Mouse (Mus musculus) heart, embryonic 15.5 days (tissue): ENCODE data around the gene Cab39l. TPM values are rescaled to one million over a fixed set of nuclear protein-coding genes. Genes with fewer than 3 reads are reported as not detected.
"Not testable (repeated sequence)": the region's sequence is repeated elsewhere in the genome, so short reads cannot be mapped to it uniquely, and the experiment has no call there.

Experiments used
- ATAC-seq: fragments of 200-750 bp; cut with Nextera tagmentation; replicated peaks from 2 replicates; pipeline ENCODE4 v1.8.0; 2017; ENCODE audit warnings: low read depth, moderate TSS enrichment; ENCODE audit not compliant: insufficient number of reproducible peaks, insufficient read depth, low FRiP score
- H3K27ac ChIP-seq: fragments of 300-500 bp; sonication (generic); 2 replicates; pipeline ENCODE4 v1.5.1; 2015; ENCODE audit warnings: mild to moderate bottlenecking, inconsistent platforms
- H3K27me3 ChIP-seq: fragments of 300-500 bp; sonication (generic); 2 replicates; pipeline ENCODE4 v1.6.1; 2015; ENCODE audit warnings: inconsistent platforms
- H3K36me3 ChIP-seq: fragments of 300-500 bp; sonication (generic); 2 replicates; pipeline ENCODE4 v1.6.1; 2015; ENCODE audit warnings: mild to moderate bottlenecking, inconsistent platforms
- H3K4me1 ChIP-seq: fragments of 300-500 bp; sonication (generic); replicated peaks from 2 replicates; pipeline ENCODE4 v1.6.1; 2015; ENCODE audit warnings: inconsistent platforms
- H3K4me2 ChIP-seq: fragments of 300-500 bp; sonication (generic); 2 replicates; pipeline ENCODE4 v1.6.1; 2015; ENCODE audit warnings: inconsistent platforms, mild to moderate bottlenecking, moderate library complexity
- H3K4me3 ChIP-seq: fragments of 300-500 bp; sonication (generic); 2 replicates; pipeline ENCODE4 v1.5.1; 2015; ENCODE audit warnings: mild to moderate bottlenecking, inconsistent platforms
- H3K9ac ChIP-seq: fragments of 300-500 bp; sonication (generic); 2 replicates; pipeline ENCODE4 v1.6.1; 2015; ENCODE audit warnings: mild to moderate bottlenecking, inconsistent platforms
- H3K9me3 ChIP-seq: fragments of 300-500 bp; sonication (generic); replicated peaks from 2 replicates; pipeline ENCODE4 v1.6.1; 2016; ENCODE audit warnings: inconsistent platforms
- WGBS: fragments of 180-500 bp; shearing (Covaris S2); methylation state at CpG from one replicate; pipeline ENCODE4 v1.1.7; 2015; ENCODE audit warnings: mixed read lengths; 5-methylcytosine and 5-hydroxymethylcytosine counted together
- polyA plus RNA-seq: library from polyadenylated mRNA; unstranded; fragments of >200 nt; fragmentation: Nextera tagmentation; extraction: Ambion mirVana; gene quantifications from 2 replicates; pipeline ENCODE4 v1.2.1, GENCODE M21; 2015

Cab39l gene
- polyA plus RNA-seq, 1 experiment from 2014 or later, result 23.0 TPM

DNA sequence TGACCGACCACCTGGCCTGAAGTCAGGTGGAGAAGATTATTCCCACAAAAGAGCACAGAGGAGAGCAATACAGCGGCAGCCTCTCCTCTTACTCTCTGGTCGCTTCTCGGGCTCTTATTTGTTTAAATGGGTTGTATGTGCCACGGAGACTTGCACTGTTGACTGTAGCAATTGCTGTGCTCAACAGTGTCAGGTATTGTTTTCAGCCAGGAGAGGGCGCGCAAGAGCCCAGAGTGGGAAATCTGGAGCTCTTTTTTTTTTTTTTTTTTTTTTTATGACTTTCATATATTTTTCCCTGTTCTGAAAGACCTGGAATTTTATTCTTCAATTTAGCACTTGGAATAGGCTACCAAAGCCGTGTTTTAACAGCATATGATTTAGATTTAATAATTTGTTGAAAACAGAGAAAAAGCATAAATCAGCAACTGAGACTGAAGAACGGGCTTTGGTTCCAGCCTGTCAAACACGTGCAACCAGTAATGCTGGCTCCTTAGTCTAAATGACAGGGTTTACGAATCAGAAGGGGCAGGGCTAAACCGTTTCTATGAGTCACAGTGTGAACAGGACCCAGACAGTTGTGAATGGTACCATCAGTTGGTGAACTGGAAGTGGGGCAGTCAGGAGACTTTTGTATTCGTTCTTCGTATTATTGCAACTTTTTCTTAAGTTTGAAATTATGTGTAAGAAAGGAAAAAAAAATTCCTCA is 172.3 kb downstream of the Cab39l start:
- 52% methylated on average over 14 of the region's 14 CpGs for WGBS
- no peak for ATAC-seq
- H3K4me2 ChIP-seq, result no peak overlapping the region
- no peaks in the 10 kb centered on the region for H3K27me3 ChIP-seq
- H3K27ac ChIP-seq, result no peak overlapping the region
- no peaks in the 10 kb centered on the region for H3K36me3 ChIP-seq
- no peak overlapping the region for H3K9ac ChIP-seq
- no peaks in the 10 kb centered on the region for H3K9me3 ChIP-seq
- H3K4me1 ChIP-seq, result no peaks in the 10 kb centered on the region
- no peak overlapping the region for H3K4me3 ChIP-seq

DNA sequence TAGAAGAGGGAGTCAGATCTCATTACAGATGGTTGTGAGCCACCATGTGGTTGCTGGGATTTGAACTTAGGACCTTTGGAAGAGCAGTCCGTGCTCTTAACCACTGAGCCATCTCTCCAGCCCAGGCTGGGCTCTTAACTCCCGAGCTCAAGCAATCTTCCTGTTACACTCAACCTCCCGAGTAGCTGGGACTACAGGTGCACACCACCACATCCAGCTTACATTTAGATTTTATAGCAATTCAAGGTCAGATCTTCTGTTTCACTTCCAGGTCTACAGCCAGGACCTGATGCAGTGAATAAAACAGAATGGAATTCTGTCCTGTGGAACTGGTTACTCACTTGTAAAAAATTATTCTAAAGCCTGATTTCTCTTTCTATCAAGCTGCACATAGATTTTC is 173.4 kb downstream of the Cab39l start:
- not testable (repeated sequence) for ATAC-seq, H3K4me3 ChIP-seq, H3K27me3 ChIP-seq, H3K9ac ChIP-seq, H3K4me2 ChIP-seq, H3K36me3 ChIP-seq, H3K9me3 ChIP-seq, H3K27ac ChIP-seq, H3K4me1 ChIP-seq
- 77% methylated on average over 3 of the region's 3 CpGs for WGBS

DNA sequence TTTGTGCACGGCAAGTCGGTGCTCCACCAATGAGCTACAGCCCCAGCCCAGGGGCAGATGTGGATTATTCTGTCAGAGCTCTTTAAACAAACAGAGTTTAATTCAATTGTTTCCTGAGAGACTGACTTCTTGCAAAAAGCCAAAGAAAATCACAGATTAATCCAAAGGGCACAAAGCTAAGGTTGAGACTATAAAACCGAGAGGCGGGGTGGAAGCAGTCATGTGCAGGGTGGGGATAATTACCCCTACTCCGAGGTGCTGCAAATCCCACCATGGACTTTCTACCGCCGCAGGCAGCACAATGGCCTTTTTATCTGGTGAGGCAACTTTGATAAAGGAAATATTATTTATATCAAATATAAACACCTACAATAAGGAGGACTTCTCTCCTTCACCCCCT is 176.0 kb downstream of the Cab39l start:
- Histone ChIP-seq H3K27me3 (no peaks in the 10 kb centered on the region), H3K36me3 (no peaks in the 10 kb centered on the region), H3K9ac (no peak overlapping the region), H3K27ac (no peak overlapping the region), H3K4me2 (no peak overlapping the region), H3K9me3 (no peaks in the 10 kb centered on the region), H3K4me3 (no peak overlapping the region), H3K4me1 (no peaks in the 10 kb centered on the region)
- no peak for ATAC-seq
- 81% methylated on average over 7 of the region's 7 CpGs for WGBS

DNA sequence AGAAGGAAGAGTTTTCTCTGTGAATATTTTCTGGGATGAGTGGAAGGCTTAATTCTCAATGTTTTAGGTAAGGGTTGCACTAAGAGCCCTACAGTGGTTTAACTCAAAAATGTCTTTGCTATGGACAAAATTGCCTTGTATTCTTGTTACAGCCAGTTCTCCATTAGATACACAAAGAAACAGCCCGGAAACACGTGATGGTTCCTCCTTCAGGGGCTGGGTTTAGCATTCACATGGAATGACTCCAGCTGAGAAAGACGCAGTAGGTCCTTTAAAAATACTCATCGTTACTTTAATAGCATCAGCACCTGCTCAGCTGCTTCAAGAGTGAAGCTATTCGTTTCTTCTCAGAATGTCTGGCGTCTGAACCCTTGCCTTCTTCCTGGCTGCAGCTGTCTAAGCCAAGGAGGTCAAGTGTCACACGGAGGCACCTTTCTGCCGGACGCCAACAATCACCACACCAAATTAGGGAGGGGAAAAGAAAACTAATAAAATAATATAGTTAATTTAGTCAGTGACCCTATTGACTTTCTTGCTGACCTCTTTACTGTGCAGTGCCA is 183.6 kb downstream of the Cab39l start:
- ATAC-seq, result no peak
- H3K27ac ChIP-seq, result no peak overlapping the region
- H3K9me3 ChIP-seq, result no peaks in the 10 kb centered on the region
- peak overlapping the region; percentile 95 for H3K4me2 ChIP-seq
- H3K27me3 ChIP-seq, result 0 out of 2 replicates have a peak, but pooled peaks cover 11% of the 10 kb centered on the region
- H3K36me3 ChIP-seq, result no peaks in the 10 kb centered on the region
- 45% methylated on average over 9 of the region's 9 CpGs for WGBS
- H3K4me1 ChIP-seq, result peaks cover 17% of the 10 kb centered on the region
- no peak overlapping the region for H3K9ac ChIP-seq
- H3K4me3 ChIP-seq, result peak overlapping the region; percentile 71; the same call in 1 of the 2 replicates

DNA sequence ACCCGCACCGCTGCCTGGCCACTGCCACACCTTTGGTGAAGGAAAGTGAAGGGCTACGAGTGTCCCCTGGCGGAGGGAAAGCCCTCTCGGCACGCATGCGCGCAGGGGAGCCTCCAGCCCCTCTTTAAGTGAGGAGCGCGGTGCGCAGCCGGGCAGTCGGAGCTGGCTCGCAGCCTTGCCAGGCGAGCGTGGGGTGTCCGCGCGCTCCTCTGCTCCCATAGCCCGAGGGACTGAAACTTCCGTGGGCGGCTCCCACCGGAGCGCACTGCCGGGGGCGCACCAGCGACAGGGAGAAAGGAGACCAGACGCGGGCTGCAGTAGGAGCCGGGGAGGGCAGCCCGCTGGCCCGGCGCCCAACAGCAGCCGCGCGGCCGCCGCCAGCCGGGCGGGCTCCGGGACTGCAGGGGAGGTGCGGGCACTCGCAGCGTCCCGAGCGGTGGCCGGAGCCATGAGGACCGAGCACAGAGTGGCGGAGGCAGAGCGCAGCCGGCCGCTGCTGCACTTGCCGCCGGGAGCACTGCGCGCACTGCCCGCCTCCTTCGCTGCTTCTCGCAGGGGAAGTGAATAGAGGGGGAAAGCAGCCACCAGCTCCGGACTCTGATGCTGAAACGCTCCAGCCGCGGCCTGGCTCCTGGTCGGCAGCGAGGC is 184.5 kb downstream of the Cab39l start, which contains the start of gene Shisa2:
TSS of gene Shisa2 (plus strand) at position 151 of the 648 bp plus-strand sequence.
- H3K9me3 ChIP-seq, result no peaks in the 10 kb centered on the region
- H3K27me3 ChIP-seq, result 0 out of 2 replicates have a peak, but pooled peaks cover 11% of the 10 kb centered on the region
- H3K9ac ChIP-seq, result peak within 1 kb of the TSS; percentile 63
- ATAC-seq, result peak; percentile 87
- H3K4me3 ChIP-seq, result peak within 1 kb of the TSS; percentile 71
- no peaks in the 10 kb centered on the region for H3K36me3 ChIP-seq
- peaks cover 17% of the 10 kb centered on the region for H3K4me1 ChIP-seq
- peak within 1 kb of the TSS; percentile 83 for H3K27ac ChIP-seq
- peak within 1 kb of the TSS; percentile 95 for H3K4me2 ChIP-seq
- under 1% methylated on average over 59 of the region's 65 CpGs for WGBS

DNA sequence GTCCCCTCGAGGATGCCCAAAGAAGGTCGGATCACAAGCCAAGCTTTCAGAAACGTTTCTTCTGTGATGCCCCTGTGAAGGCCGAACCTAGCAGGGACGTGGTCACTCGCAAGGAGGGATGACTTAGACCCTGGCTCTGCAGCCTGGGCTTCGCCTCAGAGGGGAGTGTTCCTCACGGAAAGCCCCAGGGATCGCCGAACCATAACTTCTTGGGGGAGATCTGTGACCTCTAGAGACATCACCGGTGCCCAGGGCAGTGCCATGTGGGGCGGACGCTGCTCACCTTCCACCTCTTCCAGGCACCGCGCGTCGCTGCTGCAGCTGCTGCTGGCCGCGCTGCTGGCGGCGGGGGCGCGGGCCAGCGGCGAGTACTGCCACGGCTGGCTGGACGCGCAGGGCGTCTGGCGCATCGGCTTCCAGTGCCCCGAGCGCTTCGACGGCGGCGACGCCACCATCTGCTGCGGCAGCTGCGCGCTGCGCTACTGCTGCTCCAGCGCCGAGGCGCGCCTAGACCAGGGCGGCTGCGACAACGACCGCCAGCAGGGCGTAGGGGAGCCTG is 185.1 kb downstream of the Cab39l start:
- peak overlapping the region; percentile 83 for H3K27ac ChIP-seq
- peak overlapping the region; percentile 71 for H3K4me3 ChIP-seq
- peak overlapping the region; percentile 63 for H3K9ac ChIP-seq
- peaks cover 17% of the 10 kb centered on the region for H3K4me1 ChIP-seq
- H3K27me3 ChIP-seq, result 0 out of 2 replicates have a peak, but pooled peaks cover 11% of the 10 kb centered on the region
- 0% methylated on average over 51 of the region's 51 CpGs for WGBS
- no peaks in the 10 kb centered on the region for H3K36me3 ChIP-seq
- peak; percentile 39; the same call in 1 of the 2 replicates for ATAC-seq
- peak overlapping the region; percentile 95 for H3K4me2 ChIP-seq
- H3K9me3 ChIP-seq, result no peaks in the 10 kb centered on the region

DNA sequence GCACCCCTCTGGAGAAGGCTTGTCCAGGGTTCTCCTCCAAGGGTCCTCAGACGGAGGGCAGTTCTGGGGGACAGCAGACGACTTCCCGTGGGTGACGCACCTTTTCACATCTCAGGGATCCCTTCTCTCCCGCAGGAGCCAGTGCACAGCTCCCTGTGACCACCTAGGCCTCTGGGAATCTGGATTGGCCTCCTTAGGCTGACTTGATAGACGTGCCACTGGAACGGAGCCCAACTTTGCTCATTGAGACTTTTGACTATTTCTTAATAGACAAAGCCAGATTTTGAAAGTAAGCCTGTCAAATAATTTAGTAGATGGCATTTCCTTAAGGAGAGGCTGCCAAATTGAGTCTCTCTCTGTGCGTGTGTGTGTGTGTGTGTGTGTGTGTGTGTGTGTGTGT is 185.9 kb downstream of the Cab39l start:
- peak overlapping the region; percentile 63 for H3K9ac ChIP-seq
- no peaks in the 10 kb centered on the region for H3K9me3 ChIP-seq
- H3K27ac ChIP-seq, result no peak overlapping the region; the same call in 1 of the 2 replicates
- peaks cover 17% of the 10 kb centered on the region for H3K4me1 ChIP-seq
- ATAC-seq, result no peak
- no peaks in the 10 kb centered on the region for H3K36me3 ChIP-seq
- WGBS, result 42% methylated on average over 8 of the region's 8 CpGs
- peak overlapping the region; percentile 71 for H3K4me3 ChIP-seq
- 0 out of 2 replicates have a peak, but pooled peaks cover 11% of the 10 kb centered on the region for H3K27me3 ChIP-seq
- peak overlapping the region; percentile 95 for H3K4me2 ChIP-seq

DNA sequence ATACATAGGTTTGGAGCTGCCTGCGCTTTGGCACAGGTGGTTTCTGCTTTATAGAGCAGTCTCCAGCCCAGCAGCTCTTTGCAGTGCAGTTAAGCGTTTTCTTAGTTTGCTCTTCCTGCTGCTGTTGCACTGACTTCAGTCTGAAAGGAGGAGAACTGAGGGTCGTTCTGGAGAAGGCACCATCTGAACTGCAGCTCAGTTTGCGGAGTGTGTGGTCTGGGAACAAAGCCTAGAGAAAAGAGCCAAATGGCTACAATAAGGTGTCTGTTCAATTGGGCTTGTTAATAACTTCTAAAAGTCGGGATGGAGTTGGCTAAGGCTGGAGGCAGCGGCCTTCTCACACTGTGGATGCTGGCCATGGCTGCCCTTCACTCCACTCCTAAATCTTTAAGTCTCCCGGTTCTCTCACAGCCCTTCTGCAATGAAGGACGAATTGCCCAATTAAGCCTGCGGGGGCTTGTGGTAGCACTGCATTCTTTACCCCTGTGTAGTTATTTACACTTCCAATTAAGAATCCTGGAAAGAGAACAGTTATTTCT is 186.4 kb downstream of the Cab39l start:
- 49% methylated on average over 9 of the region's 9 CpGs for WGBS
- peak overlapping the region; percentile 71 for H3K4me3 ChIP-seq
- no peaks in the 10 kb centered on the region for H3K9me3 ChIP-seq
- no peak for ATAC-seq
- no peak overlapping the region for H3K9ac ChIP-seq
- H3K4me1 ChIP-seq, result peaks cover 17% of the 10 kb centered on the region
- peak overlapping the region; percentile 95 for H3K4me2 ChIP-seq
- H3K27ac ChIP-seq, result no peak overlapping the region
- no peaks in the 10 kb centered on the region for H3K36me3 ChIP-seq
- H3K27me3 ChIP-seq, result 0 out of 2 replicates have a peak, but pooled peaks cover 11% of the 10 kb centered on the region

DNA sequence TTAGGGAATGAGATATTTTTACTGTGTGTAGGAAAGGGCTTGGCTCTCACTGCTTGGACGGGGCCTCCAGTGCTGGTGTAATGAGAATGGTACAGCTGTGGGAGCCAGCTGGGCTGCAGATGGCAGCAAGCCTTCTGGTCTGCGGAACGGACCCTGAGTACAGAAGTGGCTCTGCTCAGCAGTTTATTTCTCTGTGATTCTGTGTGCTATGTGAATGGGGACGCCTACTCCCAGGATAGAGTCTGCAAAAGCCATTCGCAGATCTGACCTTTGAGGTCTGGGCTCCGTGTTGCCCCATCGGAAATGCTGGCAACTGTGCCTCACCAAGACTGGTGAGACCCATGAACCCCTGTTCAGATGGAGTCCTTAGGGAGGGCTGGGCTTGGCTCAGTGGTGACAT is 187.1 kb downstream of the Cab39l start:
- ATAC-seq, result no peak
- WGBS, result 51% methylated on average over 7 of the region's 7 CpGs
- H3K9ac ChIP-seq, result no peak overlapping the region

DNA sequence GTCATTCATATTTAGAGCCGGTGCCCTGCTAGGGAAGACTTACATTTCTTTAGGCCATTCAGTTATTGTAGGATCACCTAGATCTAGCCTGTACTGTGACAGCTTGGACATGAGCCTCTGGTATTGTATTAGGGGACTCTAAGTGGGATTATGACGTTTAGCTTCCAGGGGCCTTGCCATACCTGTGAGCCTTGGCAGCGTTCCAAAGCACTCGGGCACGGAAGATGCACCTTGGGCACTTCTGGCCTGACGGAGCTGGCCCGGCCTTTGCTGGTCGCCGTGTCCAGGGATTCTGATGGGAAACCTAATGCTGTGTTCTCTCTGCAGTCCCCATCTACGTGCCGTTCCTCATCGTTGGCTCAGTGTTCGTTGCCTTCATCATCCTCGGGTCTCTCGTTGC is 188.5 kb downstream of the Cab39l start:
- Histone ChIP-seq H3K36me3 (no peaks in the 10 kb centered on the region), H3K4me1 (peaks cover 17% of the 10 kb centered on the region), H3K27me3 (0 out of 2 replicates have a peak, but pooled peaks cover 3% of the 10 kb centered on the region), H3K4me3 (no peak overlapping the region), H3K27ac (no peak overlapping the region), H3K9ac (no peak overlapping the region), H3K9me3 (no peaks in the 10 kb centered on the region), H3K4me2 (no peak overlapping the region)
- WGBS, result 85% methylated on average over 15 of the region's 15 CpGs
- no peak for ATAC-seq

More for the DNA sequence above, 187.1 kb downstream of the Cab39l start:
- Histone ChIP-seq H3K9me3 (no peaks in the 10 kb centered on the region), H3K27me3 (0 out of 2 replicates have a peak, but pooled peaks cover 11% of the 10 kb centered on the region), H3K27ac (no peak overlapping the region), H3K4me1 (peaks cover 17% of the 10 kb centered on the region), H3K4me3 (peak overlapping the region; percentile 71), H3K4me2 (peak overlapping the region; percentile 95), H3K36me3 (no peaks in the 10 kb centered on the region)

DNA sequence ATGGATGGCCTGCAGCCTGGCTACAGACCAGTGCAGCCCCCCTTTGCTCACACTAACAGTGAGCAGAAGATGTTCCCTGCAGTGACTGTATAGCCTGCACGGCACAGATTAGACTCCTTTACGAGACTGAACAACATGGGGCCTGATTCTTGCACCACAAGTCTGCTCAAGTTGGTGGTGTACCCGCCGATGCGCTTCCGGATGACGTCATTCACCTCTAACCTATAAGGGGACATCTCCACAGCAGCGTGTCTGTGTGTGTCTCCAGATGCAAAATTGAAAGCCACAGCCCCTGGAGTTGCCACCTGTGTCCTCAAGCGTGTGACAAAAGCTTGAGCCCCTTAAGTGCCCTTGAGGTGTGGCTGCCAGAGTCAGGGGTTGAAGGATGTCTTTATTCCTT is 189.3 kb downstream of the Cab39l start:
- H3K4me2 ChIP-seq, result no peak overlapping the region
- peaks cover 14% of the 10 kb centered on the region for H3K4me1 ChIP-seq
- H3K4me3 ChIP-seq, result no peak overlapping the region
- WGBS, result 88% methylated on average over 9 of the region's 9 CpGs
- H3K36me3 ChIP-seq, result no peaks in the 10 kb centered on the region
- H3K9ac ChIP-seq, result no peak overlapping the region
- ATAC-seq, result no peak
- H3K27ac ChIP-seq, result no peak overlapping the region
- 0 out of 2 replicates have a peak, but pooled peaks cover 3% of the 10 kb centered on the region for H3K27me3 ChIP-seq
- H3K9me3 ChIP-seq, result no peaks in the 10 kb centered on the region
